Mouse (Mus musculus): ENCODE data around the gene Ccdc191. TPM values are rescaled to one million over a fixed set of nuclear protein-coding genes. Genes with fewer than 3 reads are reported as not detected.

Ccdc191 gene
- 1 to 10 TPM; 5.8 to 6.8 TPM for total RNA-seq (2021)
- long read RNA-seq, experiment 1, partial matches to known transcripts: 1 of 3 reads
- long read RNA-seq, experiment 1, other reads (novel, unspliced or antisense): 1 of 3 reads
- long read RNA-seq, experiment 2, partial matches to known transcripts: 1 of 1 reads
- long read RNA-seq, experiment 2, other reads (novel, unspliced or antisense): 0 of 1 reads

GRCm38 (mm10) chr16:43889208-43890004 is at the start of gene Ccdc191:
Gene Ccdc191 (plus strand): TSS chr16:43889800.
- DNase-seq: peak; percentile 98 to 99

GRCm38 (mm10) chr16:43841236-43841635 is 48.4 kb upstream of the Ccdc191 start:
- no peak for DNase-seq

- no peak for DNase-seq
Measured at GRCm38 (mm10) chr16:43849839-43850238, 39.8 kb upstream of the Ccdc191 start.

GRCm38 (mm10) chr16:43858941-43859476 is 30.6 kb upstream of the Ccdc191 start:
- DNase-seq: no peak

GRCm38 (mm10) chr16:43860624-43861023 is 29.0 kb upstream of the Ccdc191 start:
- DNase-seq: no peak

GRCm38 (mm10) chr16:43869805-43870204 is 19.8 kb upstream of the Ccdc191 start:
- no peak for DNase-seq

- peak; percentile 27 to 47 for DNase-seq
Measured at GRCm38 (mm10) chr16:43871419-43871818, 18.2 kb upstream of the Ccdc191 start.

GRCm38 (mm10) chr16:43879769-43880168 is 9.8 kb upstream of the Ccdc191 start:
- no peak for DNase-seq

GRCm38 (mm10) chr16:43881636-43882035 is 8.0 kb upstream of the Ccdc191 start:
- no peak for DNase-seq

- no peak for DNase-seq
Measured at GRCm38 (mm10) chr16:43882329-43882728, 7.3 kb upstream of the Ccdc191 start.

GRCm38 (mm10) chr16:43890005-43890336 is 371 bp downstream of the Ccdc191 start:
- no peak for DNase-seq

GRCm38 (mm10) chr16:43890747-43891336 is 1.2 kb downstream of the Ccdc191 start:
- no peak for DNase-seq

- no peak for DNase-seq
Measured at GRCm38 (mm10) chr16:43894501-43894900, 4.9 kb downstream of the Ccdc191 start.

GRCm38 (mm10) chr16:43900138-43900537 is 10.5 kb downstream of the Ccdc191 start:
- DNase-seq: no peak

- DNase-seq: no peak
Measured at GRCm38 (mm10) chr16:43900571-43900970, 11.0 kb downstream of the Ccdc191 start.

- no peak for DNase-seq
Measured at GRCm38 (mm10) chr16:43908881-43909280, 19.3 kb downstream of the Ccdc191 start.

- DNase-seq: no peak
Measured at GRCm38 (mm10) chr16:43918867-43919266, 29.3 kb downstream of the Ccdc191 start.

GRCm38 (mm10) chr16:43922024-43922423 is 32.4 kb downstream of the Ccdc191 start:
- no peak for DNase-seq

- DNase-seq: no peak
Measured at GRCm38 (mm10) chr16:43922630-43923029, 33.0 kb downstream of the Ccdc191 start.

- DNase-seq: no peak
Measured at GRCm38 (mm10) chr16:43925001-43925558, 35.5 kb downstream of the Ccdc191 start.

- no peak for DNase-seq
Measured at GRCm38 (mm10) chr16:43925846-43926245, 36.2 kb downstream of the Ccdc191 start.

GRCm38 (mm10) chr16:43926341-43926859 is 36.8 kb downstream of the Ccdc191 start, which contains the start of gene Qtrt2:
Gene Qtrt2 (minus strand): TSS chr16:43926809.
- DNase-seq: no peak
